In genomic region chr11:19015731-19016461, GRCm38 (mm10) we compare ENCODE assay signal across 9 mouse cellular contexts. TPM values are rescaled to one million over a fixed set of nuclear protein-coding genes. Genes with fewer than 3 reads are reported as not detected.
DNase-seq lines count a peak whose midpoint lies in the region; ATAC-seq and TF ChIP-seq lines count a peak whose summit lies in the region.
"Had no signal": no experiment of that assay in that cellular context is flagged by ENCODE, and none has a peak within 500 bp of the region (broad histone marks: within the 10 kb centered on the region; RNA-seq: fewer than 3 reads in every experiment).

No protein-coding gene starts in this region.

- peaks cover under 1% of the 10 kb centered on the region for H3K4me1 ChIP-seq in forebrain, embryonic 14.5 days (ENCODE audit: control insufficient read depth, insufficient read depth, low read length)
- peaks cover 4% of the 10 kb centered on the region; the same call in 1 of the 2 replicates for H3K4me1 ChIP-seq in kidney, postnatal 0 days (replicated peaks; ENCODE audit: insufficient read depth, low read length)
- H3K4me1 ChIP-seq in midbrain, postnatal 0 days (ENCODE audit: insufficient read depth, low read length), result no peaks in the 10 kb centered on the region

- intact Hi-C loops in gastrocnemius, adult 2 months (cut with DNase I), result loop anchor here (5.0 kb wide), 2 partner anchors 69 to 1096 kb away; partner anchors contain the start of gene Actr2

- DNase-seq in gastrocnemius, adult 2 months, result peak; percentile 19
- no peak for DNase-seq in gastrocnemius, adult 18-20 months (ENCODE audit: low spot score)
- peak; percentile 60 for DNase-seq in NIH3T3 (ENCODE audit: low read depth)
- no peak for DNase-seq in forebrain, embryonic 14.5 days (ENCODE audit: low spot score)
- DNase-seq in kidney, postnatal 0 days (ENCODE audit: low spot score), result no peak
- DNase-seq in midbrain, postnatal 0 days (ENCODE audit: low spot score), result no peak
- DNase-seq in right cerebral cortex, postnatal 36 days (ENCODE audit: low spot score in 2 of 2), result no peak
- no peak for DNase-seq in gastrocnemius, postnatal 10 days

- H3K36me3 ChIP-seq in forebrain, embryonic 14.5 days (ENCODE audit: control insufficient read depth, insufficient read depth, low read length), result no peaks in the 10 kb centered on the region
- 0 out of 2 replicates have a peak, but pooled peaks cover 3% of the 10 kb centered on the region for H3K36me3 ChIP-seq in kidney, postnatal 0 days (ENCODE audit: insufficient read depth, low read length)
- H3K36me3 ChIP-seq in midbrain, postnatal 0 days (ENCODE audit: insufficient read depth, low read length), result no peaks in the 10 kb centered on the region
- H3K36me3 ChIP-seq: G1E had no signal

- H3K9ac ChIP-seq in forebrain, embryonic 14.5 days (ENCODE audit: low read length), result peak overlapping the region; percentile 59
- H3K9ac ChIP-seq in kidney, postnatal 0 days (ENCODE audit: low read depth, low read length), result peak overlapping the region; percentile 93
- peak overlapping the region; percentile 57 for H3K9ac ChIP-seq in midbrain, postnatal 0 days (replicated peaks; ENCODE audit: low read length, poor library complexity, severe bottlenecking)

- H3K4me3 ChIP-seq in gastrocnemius, adult 2 months, result peak overlapping the region; percentile 78
- peak overlapping the region; percentile 58 for H3K4me3 ChIP-seq in forebrain, embryonic 14.5 days (ENCODE audit: low read depth, low read length)
- peak overlapping the region; percentile 84 for H3K4me3 ChIP-seq in kidney, postnatal 0 days (replicated peaks; ENCODE audit: low read depth, low read length)
- peak overlapping the region; percentile 68 for H3K4me3 ChIP-seq in midbrain, postnatal 0 days (ENCODE audit: low read depth, low read length)

- 2% methylated on average over 37 of the region's 37 CpGs for WGBS in forebrain, embryonic 14.5 days
- 5% methylated on average over 37 of the region's 37 CpGs for WGBS in kidney, postnatal 0 days
- 5% methylated on average over 37 of the region's 37 CpGs for WGBS in midbrain, postnatal 0 days

- peak overlapping the region; percentile 80 for H3K4me2 ChIP-seq in forebrain, embryonic 14.5 days (ENCODE audit: low read length)
- H3K4me2 ChIP-seq in kidney, postnatal 0 days (ENCODE audit: low read length), result peak overlapping the region; percentile 86
- H3K4me2 ChIP-seq in midbrain, postnatal 0 days (ENCODE audit: low read depth, low read length, poor library complexity, severe bottlenecking), result peak overlapping the region; percentile 98

- TF ChIP-seq CTCF in gastrocnemius, adult 2 months (IDR thresholded peaks at IDR 0.05), result no peak
- no peak for TF ChIP-seq CTCF in kidney, postnatal 0 days (IDR thresholded peaks at IDR 0.05; ENCODE audit: low read depth)
- no peak for TF ChIP-seq CTCF in midbrain, postnatal 0 days (IDR thresholded peaks at IDR 0.05)

- peak overlapping the region; percentile 84 for H3K27ac ChIP-seq in gastrocnemius, adult 2 months
- H3K27ac ChIP-seq in forebrain, embryonic 14.5 days (ENCODE audit: low read depth, low read length), result 0 out of 2 replicates have a peak overlapping the region, but pooled peaks have one; percentile 21
- H3K27ac ChIP-seq in kidney, postnatal 0 days, result peak overlapping the region; percentile 97
- peak overlapping the region; percentile 63 for H3K27ac ChIP-seq in midbrain, postnatal 0 days (ENCODE audit: low read depth, low read length)

- H3K9me3 ChIP-seq in forebrain, embryonic 14.5 days (replicated peaks; ENCODE audit: control insufficient read depth, low read length), result no peaks in the 10 kb centered on the region
- no peaks in the 10 kb centered on the region for H3K9me3 ChIP-seq in kidney, postnatal 0 days (replicated peaks; ENCODE audit: low read length)
- no peaks in the 10 kb centered on the region for H3K9me3 ChIP-seq in midbrain, postnatal 0 days (ENCODE audit: low read length)
- H3K9me3 ChIP-seq: G1E had no signal

- H3K27me3 ChIP-seq in forebrain, embryonic 14.5 days (replicated peaks; ENCODE audit: control insufficient read depth, insufficient read depth, low read length), result peaks cover 33% of the 10 kb centered on the region
- no peaks in the 10 kb centered on the region for H3K27me3 ChIP-seq in kidney, postnatal 0 days (ENCODE audit: insufficient read depth, low read length)
- H3K27me3 ChIP-seq in midbrain, postnatal 0 days (ENCODE audit: insufficient read depth, low read length), result peaks cover 3% of the 10 kb centered on the region; the same call in 1 of the 2 replicates

- ATAC-seq in forebrain, embryonic 14.5 days, result no peak
- no peak for ATAC-seq in kidney, postnatal 0 days (replicated peaks; ENCODE audit: low FRiP score, low read depth)
- ATAC-seq in midbrain, postnatal 0 days (ENCODE audit: low FRiP score), result no peak

RNA-seq across cellular contexts. Expression of gene Meis1, which starts 2.9 kb away (rescaled TPM):
- total RNA-seq in gastrocnemius, adult 2 months (2021), result 1 to 10 TPM; 3.0 to 4.0 TPM
- 1 to 10 TPM; 3.6 to 4.0 TPM for total RNA-seq in gastrocnemius, adult 18-20 months (2021)
- 19.2 and 20.1 TPM in 2 replicates for polyA plus RNA-seq in forebrain, embryonic 14.5 days (2014; fragmentation: Nextera tagmentation; extraction: Ambion mirVana)
- 59.0 and 66.7 TPM in 2 replicates for polyA plus RNA-seq in kidney, postnatal 0 days (2015; fragmentation: Nextera tagmentation; extraction: Ambion mirVana)
- 28.6 and 40.1 TPM in 2 replicates for total RNA-seq in midbrain, postnatal 0 days (2014; rRNA removed)
- 16.1 and 18.8 TPM in 2 replicates for polyA plus RNA-seq in midbrain, postnatal 0 days (2015; fragmentation: Nextera tagmentation; extraction: Ambion mirVana)
- 1 to 10 TPM; 6.0 to 7.1 TPM for total RNA-seq in gastrocnemius, postnatal 10 days (2021)

Comparison
In these comparisons a context has a peak if more than half of its experiments do, and no peak if none do; other contexts are left out.
1. DNase-seq: peak in gastrocnemius, adult 2 months (single experiment) and NIH3T3 (single experiment); none in gastrocnemius, adult 18-20 months (single experiment), forebrain, embryonic 14.5 days (single experiment), kidney, postnatal 0 days (single experiment), midbrain, postnatal 0 days (single experiment), right cerebral cortex, postnatal 36 days (0 of 2) and gastrocnemius, postnatal 10 days (single experiment).
2. H3K27ac ChIP-seq: peak in every context shown above with its lines; median percentile 97 in kidney, postnatal 0 days; 84 in gastrocnemius, adult 2 months; 63 in midbrain, postnatal 0 days; 21 in forebrain, embryonic 14.5 days.
3. Peak in every context shown above with its lines, with median percentiles within 50 percentile points of each other: H3K4me3 ChIP-seq, H3K4me2 ChIP-seq and H3K9ac ChIP-seq.